Mouse (Mus musculus) cerebellum, adult (tissue): ENCODE measurements around the gene Celf2.
"Not testable (repeated sequence)": the region's sequence is repeated elsewhere in the genome, so short reads cannot be mapped to it uniquely, and the experiment has no call there.

Experiments
- ATAC-seq: cut with Nextera tagmentation; 2 replicates; pipeline ENCODE4 v1.9.2; 2017; ENCODE audit warnings: mild to moderate bottlenecking, moderate library complexity, mixed read lengths; ENCODE audit not compliant: insufficient number of reproducible peaks, low FRiP score, low TSS enrichment

The Celf2 gene

DNA sequence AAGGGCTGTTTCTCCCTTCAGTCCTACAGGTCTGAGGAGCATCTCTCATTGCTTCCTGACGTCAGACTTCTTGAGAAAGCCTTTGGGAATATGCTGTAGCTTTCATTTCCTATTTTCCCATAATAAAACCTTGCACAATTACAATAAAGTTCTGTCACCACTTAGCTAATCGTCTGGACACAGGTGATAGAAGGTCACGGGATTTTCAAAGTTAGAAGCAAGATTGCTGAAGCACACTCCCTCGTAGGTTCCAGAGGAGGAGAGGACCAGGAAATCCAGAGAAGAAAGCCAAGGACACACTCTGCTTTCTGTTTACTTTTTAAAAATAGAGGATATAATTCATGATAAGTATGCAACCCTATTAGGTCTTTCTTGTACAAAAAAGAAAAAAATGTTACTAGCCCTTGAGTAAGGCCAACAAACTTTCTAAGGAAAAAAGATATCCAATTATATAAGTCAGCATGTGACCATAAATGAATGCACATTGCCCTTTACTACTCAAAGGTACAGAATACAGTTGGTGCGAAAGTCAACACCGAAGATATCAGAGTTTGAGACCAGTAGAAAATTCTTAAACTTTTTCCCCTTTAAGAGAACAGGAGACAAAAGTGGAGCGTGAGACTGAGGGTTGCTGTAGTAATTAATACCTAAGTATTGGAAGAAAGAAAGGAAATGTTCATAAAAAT lies 924.2 kb downstream of the Celf2 start:
- ATAC-seq, result no peak

DNA sequence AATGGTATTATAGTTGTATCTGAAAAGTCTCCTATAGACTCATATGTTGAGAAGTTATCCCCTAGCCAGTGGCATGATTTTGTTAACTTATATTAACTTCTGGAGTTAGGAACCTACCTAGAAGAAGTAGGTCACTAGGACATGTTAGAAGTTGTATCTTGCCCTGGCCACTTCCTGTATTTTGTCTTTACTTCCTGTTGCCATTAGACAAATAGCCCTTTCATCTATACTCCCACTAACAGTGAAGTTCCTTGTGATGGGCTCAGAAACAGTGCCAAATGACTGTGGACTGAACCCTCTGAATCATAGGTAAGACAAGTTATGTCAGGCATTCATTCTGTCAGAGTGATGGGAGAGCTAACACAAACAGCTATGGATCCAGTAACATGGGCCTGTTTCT lies 926.7 kb downstream of the Celf2 start:
- no peak for ATAC-seq

DNA sequence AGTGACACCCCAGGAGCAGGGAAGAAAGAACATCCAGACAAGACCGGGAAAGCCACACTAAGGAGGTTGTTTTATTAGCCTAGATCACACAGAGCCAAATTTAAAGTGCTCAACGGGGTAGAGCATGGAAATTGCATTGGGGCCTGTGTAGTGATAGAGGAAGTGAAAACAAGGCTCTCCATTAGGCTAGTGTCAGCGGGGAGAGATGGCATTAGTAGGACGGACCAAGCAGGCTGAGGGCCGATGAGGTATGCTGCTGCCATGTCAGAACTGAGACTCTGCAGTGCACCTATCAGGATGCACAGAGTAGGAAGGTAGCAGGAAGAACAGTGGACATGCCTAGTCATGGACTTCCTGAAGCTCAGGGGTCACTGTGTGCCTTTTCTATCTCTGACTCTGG lies 929.3 kb downstream of the Celf2 start:
- ATAC-seq, result no peak

DNA sequence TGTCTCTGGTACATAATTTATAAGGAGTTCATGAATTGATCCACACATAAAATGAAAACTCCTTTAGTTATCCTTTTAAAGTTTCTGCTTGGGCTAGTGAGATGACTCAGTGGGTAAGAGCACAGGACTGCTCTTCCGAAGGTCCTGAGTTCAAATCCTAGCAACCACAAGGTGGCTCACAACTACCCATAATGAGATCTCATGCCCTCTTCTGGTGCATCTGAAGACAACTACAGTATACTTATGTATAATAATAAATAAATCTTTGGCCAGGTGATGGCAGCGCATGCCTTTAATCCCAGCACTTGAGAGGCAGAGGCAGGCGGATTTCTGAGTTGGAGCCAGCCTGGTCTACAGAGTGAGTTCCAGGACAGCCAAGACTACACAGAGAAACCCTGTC lies 934.0 kb downstream of the Celf2 start:
- ATAC-seq, result not testable (repeated sequence)

DNA sequence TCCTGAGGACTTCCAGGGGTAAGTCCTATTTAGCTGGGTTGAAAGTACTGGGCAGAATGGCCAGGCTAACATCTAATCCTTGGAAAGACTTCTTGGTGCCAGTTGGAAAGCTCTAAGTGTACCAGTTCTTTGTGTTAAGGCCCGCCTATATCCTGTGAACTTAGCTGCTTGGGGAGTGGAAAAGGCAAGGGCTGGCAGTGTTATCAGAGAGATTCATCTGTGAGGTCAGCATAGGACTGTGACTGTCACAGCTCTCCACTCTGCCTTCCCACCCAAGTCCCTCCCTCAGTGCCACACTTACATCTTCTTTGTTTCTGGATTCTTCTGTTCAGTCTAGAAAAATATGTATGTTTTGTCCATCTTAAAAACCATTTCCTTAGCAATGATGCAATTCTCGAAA lies 935.7 kb downstream of the Celf2 start:
- ATAC-seq, result no peak

DNA sequence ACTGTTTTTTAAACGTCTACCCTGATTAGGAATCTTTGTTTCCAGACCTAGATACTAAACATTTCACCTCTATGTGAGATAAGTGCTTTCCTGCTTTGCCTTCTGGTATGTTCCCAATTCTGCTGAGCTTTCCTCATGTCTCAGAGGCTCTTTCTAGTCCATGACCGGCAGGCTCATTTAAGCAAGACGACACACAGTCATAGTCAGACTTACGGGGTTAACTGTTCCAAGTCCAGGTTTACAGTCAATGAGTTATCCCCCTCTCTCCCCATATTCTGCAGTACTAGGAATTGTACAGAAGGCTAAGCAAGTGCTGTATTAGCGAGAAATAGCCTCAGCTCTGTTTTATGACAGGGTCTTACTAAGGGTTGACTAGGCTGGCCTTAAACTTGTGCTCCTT lies 936.4 kb downstream of the Celf2 start:
- no peak for ATAC-seq

DNA sequence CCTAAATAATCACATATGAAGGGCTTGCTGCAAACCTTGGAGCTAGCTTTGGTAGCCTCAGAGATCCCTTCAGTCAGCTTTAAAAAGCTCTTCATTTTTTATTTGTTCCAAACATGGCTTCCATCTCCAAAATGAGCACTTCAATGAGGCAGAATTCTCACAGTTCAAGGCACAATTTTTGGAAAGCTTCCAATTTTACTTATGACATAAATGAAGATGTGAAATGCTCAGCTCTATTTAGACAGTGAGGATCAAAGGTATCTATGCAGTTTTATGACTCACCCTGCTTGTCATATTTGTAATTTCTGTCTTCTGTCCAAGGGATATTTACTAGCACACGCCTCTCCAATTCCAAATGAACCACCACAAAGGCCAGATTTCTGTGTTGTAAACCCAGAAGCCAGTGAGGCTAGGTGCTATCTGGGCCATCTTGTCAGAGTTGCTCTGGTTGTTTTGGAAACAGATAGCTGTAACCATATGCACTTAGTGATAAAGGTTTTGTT lies 940.3 kb downstream of the Celf2 start:
- ATAC-seq, result no peak

DNA sequence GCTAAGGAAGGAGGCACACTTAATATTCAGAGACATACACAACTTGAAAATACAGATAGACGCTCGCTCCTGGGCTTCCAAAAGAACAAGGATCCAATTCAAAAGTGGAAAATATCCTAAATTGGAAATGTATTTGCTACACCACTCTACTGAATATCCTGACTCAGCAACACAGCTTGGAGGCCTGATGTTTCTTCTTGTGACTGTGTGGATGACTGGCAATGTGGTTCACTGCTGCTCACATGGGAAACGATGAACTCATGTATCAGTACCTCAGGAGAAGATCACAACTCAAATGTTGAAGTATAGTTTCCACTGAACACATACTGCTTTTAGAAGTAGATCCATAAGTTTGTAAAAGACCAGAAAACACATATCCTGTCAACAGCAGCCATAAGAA lies 944.2 kb downstream of the Celf2 start:
- no peak for ATAC-seq

DNA sequence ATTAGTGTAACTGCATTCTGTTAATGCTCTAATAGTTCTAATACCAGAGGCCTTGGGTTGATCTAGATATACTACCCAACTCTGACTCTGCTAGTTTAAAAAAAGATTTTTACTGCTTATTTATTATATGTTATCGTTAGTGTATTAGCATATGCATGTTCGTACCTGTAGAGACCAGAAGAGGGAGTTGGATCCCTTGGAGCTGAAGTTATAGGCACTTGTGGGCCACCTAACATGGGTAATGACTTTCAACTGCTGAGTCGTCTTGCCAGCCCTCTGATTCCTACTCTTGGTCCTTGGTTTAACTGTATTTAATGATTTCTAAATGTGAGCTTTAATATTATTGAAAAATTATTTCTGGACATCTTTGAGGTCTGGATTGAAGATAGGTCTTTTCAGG lies 948.0 kb downstream of the Celf2 start:
- ATAC-seq, result no peak

DNA sequence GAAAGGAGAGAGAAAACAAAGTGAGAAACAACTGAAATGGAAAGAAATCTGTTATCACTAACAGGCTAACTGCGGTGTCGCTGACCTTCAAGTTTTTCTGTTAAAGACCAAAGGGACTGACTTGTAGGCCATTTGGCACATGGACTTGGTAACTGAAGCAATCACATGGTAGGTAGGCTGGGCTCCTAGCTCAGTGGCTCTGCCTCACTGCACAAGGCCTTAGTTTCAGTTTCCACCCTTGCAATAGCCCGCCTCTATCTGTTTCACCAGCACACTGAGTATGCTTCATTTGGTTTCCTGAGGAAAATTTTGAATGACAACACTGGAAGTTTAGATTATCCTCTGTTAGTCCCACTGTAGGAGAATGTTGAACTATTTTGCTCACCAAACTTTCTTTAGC lies 948.6 kb downstream of the Celf2 start:
- ATAC-seq, result no peak

DNA sequence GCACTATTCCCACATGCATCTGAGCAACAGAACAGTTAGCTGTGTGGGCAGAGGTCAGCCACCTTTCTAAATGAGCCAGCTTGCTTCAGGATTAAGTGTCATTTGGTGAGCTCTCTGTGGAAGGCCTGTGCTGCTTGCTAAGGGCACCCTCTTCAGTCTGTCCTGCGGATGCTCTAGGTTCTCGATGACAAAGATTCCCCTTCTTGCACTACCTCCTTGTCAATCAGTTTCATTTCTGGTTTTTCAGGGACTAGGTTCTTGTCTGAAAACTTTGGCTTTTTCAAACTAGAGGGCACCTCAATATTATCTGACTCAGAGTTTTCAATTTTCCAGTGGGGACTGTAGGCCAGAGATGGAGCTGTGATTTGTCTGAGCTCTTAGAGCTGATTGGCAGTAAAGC lies 949.8 kb downstream of the Celf2 start:
- ATAC-seq, result no peak

DNA sequence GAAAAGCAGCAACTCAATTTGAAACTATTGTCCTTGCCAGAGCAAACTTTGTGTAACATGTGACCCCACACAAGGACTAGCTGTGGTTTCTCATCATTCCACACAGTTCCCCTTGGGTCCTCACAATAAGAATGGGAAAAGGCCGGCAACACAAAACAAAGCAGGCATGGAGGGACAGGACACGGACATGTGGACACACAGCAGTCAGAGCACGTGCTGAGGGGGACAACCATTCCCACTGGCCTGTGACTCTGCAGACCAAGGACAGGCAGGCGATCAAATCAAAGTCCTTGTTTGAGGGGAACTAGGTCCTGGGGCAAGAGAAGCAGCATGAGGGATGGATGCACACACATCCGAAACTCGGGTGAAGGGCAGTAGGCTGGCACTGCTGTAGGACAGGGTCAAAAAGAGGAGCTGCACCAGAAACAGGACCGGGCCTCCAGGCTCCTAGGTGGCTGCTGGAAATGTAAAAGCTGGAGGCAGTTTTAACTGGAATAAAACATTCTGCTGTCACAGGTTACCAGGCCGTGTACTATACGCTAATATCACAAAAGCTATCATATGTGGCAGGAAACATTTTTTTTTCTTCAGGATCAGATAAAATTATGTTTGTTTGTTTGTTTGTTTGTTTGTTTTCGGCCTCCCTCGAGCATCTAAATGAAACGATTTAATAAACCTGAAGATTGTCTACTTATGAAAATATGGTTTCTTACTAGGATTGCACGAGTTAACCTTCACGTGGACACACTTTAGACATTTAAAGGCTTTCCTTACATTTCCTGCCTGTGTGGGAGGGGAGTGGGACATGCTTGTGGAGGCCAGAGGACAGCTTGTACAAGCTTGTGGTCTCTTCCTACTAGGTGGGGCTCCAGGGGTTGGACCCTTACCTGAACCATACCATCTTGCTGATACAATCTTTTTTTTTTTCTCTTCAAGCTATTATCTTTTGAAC lies 950.8 kb downstream of the Celf2 start:
- no peak for ATAC-seq

DNA sequence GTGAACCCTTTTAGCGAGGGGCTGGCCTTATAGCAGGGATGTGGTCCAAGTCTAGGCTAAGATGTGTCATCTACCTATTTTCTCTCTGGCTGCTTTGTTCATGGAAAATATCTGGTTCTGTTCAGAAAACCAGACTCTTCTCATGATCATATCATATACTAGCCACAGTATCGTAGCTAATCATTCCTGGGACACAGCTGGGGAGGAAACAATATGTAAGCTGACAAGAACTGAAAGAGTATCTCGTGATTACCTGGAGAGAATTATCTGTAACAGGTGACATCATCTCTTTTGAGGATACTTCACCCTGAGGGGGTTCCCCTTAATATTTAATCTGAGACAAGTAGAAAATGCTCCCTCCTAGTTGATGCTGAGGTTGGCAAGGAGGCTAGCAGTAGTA lies 951.6 kb downstream of the Celf2 start:
- no peak for ATAC-seq

DNA sequence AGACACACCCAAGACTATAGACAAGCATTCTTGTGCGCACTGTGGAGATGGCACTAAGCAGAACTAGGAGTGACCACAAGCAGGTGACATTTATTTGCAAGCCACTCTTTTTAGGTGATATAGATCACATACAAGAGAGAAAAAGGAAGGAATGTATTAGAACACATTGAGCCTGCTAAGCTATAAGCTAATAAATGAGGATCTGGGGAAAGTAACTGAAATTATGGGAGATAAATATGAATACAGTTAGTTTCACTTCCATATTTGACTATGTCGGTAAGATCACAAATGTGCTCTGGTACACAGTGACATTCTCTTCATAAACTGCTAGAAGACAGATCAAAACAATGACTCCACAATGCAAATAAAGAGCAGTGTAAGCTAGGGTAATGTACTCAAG lies 952.5 kb downstream of the Celf2 start:
- no peak for ATAC-seq

DNA sequence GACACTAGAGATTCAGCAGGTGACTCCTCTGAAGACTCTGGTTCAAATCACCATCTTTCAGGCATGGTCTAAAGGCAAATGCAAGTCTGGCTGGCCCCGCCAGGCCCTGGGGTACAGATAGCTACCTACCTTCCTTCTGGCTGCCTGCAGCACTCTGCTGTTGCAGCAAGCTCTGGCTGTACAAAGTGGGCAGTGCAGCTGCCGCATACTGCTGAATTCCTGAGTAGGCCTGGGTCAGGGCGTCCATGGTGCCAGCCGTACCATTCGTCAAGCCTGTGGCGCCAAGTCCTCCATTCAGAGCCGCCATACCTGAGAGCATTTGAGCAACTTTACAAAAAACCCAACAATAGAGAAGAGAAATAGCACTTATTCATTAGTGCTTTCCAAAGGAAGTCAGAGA lies 955.7 kb downstream of the Celf2 start:
- no peak for ATAC-seq

DNA sequence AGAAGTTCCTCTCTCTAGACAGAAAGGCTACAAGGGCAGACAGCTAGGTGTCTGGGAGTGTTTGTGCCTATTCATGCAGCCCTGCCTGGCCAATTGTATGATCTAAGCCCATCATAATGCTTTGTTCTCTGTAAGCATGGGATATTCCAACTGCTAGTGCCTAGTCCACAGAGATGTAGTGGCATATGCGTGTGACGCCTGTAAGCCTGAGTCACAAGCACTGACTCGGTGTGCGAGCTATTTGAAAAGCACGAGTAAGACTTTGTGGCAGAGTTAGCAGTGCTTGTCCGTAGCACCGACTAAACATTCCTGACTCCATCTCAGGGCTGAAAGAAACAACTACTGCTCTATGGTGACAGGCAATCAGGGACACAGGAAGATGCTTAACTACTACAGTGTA lies 960.1 kb downstream of the Celf2 start:
- ATAC-seq, result no peak

DNA sequence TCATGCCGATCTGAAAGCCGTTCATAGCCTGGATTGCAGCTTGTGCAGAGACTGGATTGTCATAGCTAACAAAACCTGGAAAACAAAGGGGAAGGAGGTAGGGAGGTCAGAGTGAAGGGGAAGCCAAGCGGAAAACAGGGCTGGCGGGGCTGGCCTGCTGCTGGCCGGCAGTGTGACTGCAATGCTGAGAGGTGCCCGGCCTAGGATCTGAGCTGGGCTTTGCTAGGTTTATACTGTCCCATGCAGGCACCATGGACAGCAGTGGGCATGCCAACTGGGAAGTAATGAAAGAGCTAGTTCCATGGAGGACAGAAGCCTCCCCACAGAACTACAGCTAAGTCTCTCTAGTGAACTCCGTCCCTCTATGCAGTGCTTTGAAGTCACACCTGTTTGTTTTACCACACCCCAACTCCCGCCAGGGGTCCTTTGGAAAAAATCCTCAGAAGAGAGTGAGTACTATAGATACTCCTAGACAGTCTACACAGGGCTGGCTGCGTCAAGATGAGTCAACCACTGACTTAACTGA lies 962.2 kb downstream of the Celf2 start:
- peak; percentile 73 for ATAC-seq

DNA sequence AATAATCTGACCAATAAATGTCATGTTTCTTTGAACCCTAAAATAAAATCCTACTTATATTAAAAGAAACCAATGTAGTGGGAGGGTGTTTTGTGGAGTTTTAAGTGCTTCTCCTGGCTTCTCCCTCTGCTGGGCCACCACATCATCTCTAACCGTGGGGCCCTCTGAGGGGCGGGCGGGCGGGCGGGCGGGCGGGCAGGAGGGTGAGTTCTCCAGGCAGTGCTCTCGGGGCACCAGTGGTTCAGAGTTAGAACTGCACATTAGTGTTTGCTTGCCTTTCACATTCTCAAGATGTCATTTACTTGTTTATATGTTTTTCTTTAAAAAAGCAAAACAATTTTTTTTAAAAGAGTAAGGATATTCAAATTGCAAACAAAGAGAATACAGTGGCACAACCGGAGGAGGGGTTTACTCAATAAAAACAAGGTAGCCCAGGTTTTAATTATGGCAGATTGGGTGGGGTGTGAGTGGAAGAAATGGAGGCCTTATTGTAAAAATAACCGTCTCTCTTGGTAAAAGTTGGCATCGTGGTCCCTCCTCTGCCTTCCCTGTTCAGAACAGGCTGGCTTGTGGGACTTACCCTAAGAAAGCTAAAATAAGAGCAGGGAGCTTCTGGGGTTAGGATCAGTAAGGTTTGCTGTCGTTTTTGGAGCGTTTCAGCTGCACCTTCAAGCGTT lies 962.8 kb downstream of the Celf2 start:
- ATAC-seq, result no peak

DNA sequence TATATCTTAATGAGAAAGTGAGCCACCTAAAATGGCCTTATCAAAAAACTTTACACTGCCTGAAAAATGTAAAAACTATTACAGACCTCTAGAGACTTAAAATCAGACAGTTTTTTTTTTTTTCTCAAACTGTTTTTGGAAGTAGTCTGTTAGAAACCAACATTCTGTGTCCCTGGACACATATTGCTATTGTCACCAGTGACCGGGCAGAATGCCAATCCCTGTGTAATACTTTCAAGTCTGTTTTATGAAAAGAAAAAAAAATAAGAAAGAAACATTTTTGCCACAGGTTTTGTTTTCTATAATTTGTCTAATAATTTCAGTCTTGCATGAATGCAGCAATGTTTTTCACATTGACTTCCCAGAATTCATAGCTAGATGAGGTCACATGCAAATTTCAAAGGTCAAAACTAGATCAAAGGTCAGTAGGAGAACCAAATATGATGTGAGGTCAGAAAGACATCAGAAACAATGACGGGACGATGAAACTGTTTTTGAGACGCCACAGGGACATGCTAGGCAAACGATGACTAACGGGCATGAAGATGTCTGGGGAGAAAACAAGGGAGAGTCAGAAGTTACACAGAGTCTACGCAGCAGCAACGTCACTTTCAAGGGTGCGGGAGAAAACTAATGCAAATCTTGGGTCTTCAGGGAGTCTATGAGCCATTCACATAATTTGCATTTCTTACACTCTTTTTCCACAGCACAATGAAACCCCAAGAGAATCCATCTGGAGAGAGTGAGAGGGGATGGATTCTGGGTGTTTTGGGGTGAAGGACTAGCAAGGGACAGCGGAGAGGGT lies 964.0 kb downstream of the Celf2 start:
- ATAC-seq, result no peak

DNA sequence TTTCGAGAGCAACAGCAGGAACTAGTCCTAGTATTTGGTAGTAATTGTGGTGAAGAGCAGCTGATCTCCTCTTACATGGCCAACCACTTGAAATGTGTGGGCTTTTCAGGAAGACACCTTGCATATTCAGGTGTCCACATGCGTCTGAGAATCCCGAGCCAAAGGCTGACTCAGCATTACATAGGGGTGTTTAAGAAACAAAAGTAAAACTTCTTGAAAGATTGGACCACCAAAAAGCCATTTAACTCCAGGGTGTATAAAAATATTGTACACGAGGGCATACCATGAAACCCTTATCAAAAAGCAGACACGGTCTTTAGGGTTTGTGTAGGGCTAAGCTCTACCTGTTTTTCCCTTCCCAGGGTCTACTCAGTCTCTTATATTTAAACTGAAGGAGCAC lies 965.7 kb downstream of the Celf2 start:
- ATAC-seq, result no peak
